Mouse (Mus musculus) stomach, postnatal 0 days (tissue): ENCODE results near the gene Ptcd1. TPM values are rescaled to one million over a fixed set of nuclear protein-coding genes. Genes with fewer than 3 reads are reported as not detected.
A peak's percentile ranks its signal among the peaks of the same experiment; 100 is the strongest.

ENCODE experiments used
- ATAC-seq: fragments of 200-750 bp; cut with Nextera tagmentation; 2 replicates; pipeline ENCODE4 v1.8.0; 2017; ENCODE audit not compliant: low FRiP score, low TSS enrichment
- DNase-seq: peaks from one replicate; pipeline ENCODE4 v3.0.0-alpha.2; 2016; ENCODE audit warnings: low spot score
- H3K27ac ChIP-seq: fragments of 300-500 bp; sonication (generic); replicated peaks from 2 replicates; pipeline ENCODE4 v1.5.1; 2014; ENCODE audit warnings: mild to moderate bottlenecking, control low read depth
- H3K27me3 ChIP-seq: fragments of 300-500 bp; sonication (generic); 2 replicates; pipeline ENCODE4 v1.6.1; 2014; ENCODE audit warnings: low read length; ENCODE audit not compliant: control insufficient read depth, insufficient read depth
- H3K36me3 ChIP-seq: fragments of 300-500 bp; sonication (generic); 2 replicates; pipeline ENCODE4 v1.6.1; 2014; ENCODE audit warnings: low read length, mixed read lengths; ENCODE audit not compliant: control insufficient read depth, insufficient read depth
- H3K4me1 ChIP-seq: fragments of 300-500 bp; sonication (generic); replicated peaks from 2 replicates; pipeline ENCODE4 v1.6.1; 2014; ENCODE audit warnings: antibody characterized with exemption; ENCODE audit not compliant: control insufficient read depth, insufficient read depth
- H3K4me2 ChIP-seq: fragments of 300-500 bp; sonication (generic); replicated peaks from 2 replicates; pipeline ENCODE4 v1.6.1; 2014; ENCODE audit warnings: low read depth, mild to moderate bottlenecking, control low read depth, moderate library complexity
- H3K4me3 ChIP-seq: fragments of 300-500 bp; sonication (generic); 2 replicates; pipeline ENCODE4 v1.5.1; 2014; ENCODE audit warnings: low read depth, low read length, control low read depth
- H3K9ac ChIP-seq: fragments of 300-500 bp; sonication (generic); 2 replicates; pipeline ENCODE4 v1.6.1; 2014; ENCODE audit warnings: mild to moderate bottlenecking, low read length, control low read depth, mixed read lengths
- H3K9me3 ChIP-seq: fragments of 300-500 bp; sonication (generic); 2 replicates; pipeline ENCODE4 v1.6.1; 2016; ENCODE audit warnings: low read length; ENCODE audit not compliant: control insufficient read depth
- CTCF ChIP-seq: IDR thresholded peaks from 2 replicates; pipeline ENCODE4 v1.5.1; 2016; ENCODE audit warnings: antibody characterized with exemption, low read depth, mild to moderate bottlenecking, moderate library complexity
- EP300 ChIP-seq: optimal IDR thresholded peaks from 2 replicates; pipeline ENCODE3; 2016; ENCODE audit warnings: antibody characterized with exemption
- WGBS: fragments of 180-500 bp; shearing (Covaris S2); extraction: QIAGEN DNeasy Blood & Tissue Kit; methylation state at CpG from one replicate; pipeline ENCODE4 v1.1.7; 2014; 5-methylcytosine and 5-hydroxymethylcytosine counted together
- polyA plus RNA-seq: library from polyadenylated mRNA; unstranded; fragments of >200 nt; fragmentation: Nextera tagmentation; extraction: Ambion mirVana; gene quantifications from 2 replicates; pipeline ENCODE4 v1.2.1, GENCODE M21; 2015

The Ptcd1 gene
- polyA plus RNA-seq, 1 experiment from 2014 or later, result 8.3 TPM

DNA sequence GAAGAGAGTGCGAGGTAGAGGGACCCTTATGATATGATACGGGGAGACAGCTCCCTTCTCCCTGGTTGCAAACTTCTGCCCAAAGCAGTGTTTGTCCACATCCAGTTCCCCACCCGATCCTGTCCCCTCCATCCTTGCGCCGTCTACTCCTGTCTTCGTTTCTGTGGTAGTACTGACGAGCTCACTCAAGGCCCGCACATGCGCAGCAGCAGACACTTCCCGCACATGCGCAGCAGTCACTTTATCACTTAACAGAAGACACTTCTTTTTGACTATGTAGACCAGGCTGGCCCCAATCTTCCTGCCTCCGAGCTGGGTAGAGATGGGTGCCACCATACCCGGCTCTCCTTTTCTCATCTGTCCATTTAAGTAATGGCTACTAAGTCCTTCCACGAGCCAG is 5.5 kb downstream of the Ptcd1 start:
- 94% methylated on average over 14 of the region's 14 CpGs for WGBS

DNA sequence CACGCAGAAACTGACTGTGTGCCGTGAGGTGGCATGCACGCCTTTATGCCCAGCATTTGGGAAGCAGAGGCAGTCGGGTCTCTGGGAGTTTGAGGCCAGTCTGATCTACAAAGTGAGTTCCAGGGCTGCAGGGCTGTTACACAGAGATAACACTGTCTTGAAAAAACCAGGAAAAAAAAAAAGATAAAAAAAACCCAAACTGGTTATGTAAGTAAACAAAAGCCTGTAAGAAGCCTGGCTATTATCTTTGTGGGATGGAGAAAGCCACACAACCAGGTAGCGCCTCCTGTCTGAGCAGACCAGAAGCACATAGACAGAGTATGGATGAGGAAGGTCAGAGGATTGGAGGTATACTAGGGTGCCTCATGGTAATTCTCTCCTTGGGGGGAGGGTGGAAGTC is 14.2 kb downstream of the Ptcd1 start:
- no peak for DNase-seq
- 92% methylated on average over 5 of the region's 5 CpGs for WGBS
- no peaks in the 10 kb centered on the region for H3K27me3 ChIP-seq
- H3K27ac ChIP-seq, result no peak overlapping the region
- no peak overlapping the region for H3K4me3 ChIP-seq
- H3K36me3 ChIP-seq, result peaks cover 32% of the 10 kb centered on the region
- no peak for TF ChIP-seq CTCF
- no peak for TF ChIP-seq EP300
- H3K9me3 ChIP-seq, result no peaks in the 10 kb centered on the region
- no peak overlapping the region for H3K4me2 ChIP-seq
- no peak for ATAC-seq
- no peaks in the 10 kb centered on the region for H3K4me1 ChIP-seq
- H3K9ac ChIP-seq, result no peak overlapping the region

More for the DNA sequence above, 5.5 kb downstream of the Ptcd1 start:
- no peaks in the 10 kb centered on the region for H3K9me3 ChIP-seq
- no peaks in the 10 kb centered on the region for H3K27me3 ChIP-seq
- H3K4me3 ChIP-seq, result no peak overlapping the region
- ATAC-seq (no peak), DNase-seq (no peak)
- no peak overlapping the region for H3K27ac ChIP-seq
- H3K4me1 ChIP-seq, result no peaks in the 10 kb centered on the region
- peaks cover 28% of the 10 kb centered on the region for H3K36me3 ChIP-seq
- no peak overlapping the region for H3K9ac ChIP-seq
- no peak for TF ChIP-seq EP300
- TF ChIP-seq CTCF, result no peak
- H3K4me2 ChIP-seq, result no peak overlapping the region

DNA sequence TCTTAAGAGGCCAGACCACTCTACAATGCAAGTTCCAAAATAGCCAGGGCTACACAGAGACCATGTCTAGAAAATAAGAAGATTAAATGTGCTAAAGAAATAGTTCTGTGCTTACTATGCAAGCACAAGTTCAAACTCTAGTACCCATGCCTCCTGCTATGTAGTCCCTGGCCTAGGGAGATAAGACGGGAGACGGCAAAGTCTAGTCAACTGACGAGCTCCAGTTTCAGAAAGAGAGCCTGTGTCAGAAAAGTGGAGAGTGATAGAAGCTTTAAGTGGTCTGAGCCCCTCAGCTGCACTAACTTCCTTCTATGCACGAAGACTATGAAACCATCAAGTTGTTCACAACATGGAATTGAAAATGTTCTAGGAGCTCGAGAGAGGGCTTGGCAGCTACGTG is 17.6 kb downstream of the Ptcd1 start:
- 87% methylated on average over 6 of the region's 6 CpGs for WGBS

DNA sequence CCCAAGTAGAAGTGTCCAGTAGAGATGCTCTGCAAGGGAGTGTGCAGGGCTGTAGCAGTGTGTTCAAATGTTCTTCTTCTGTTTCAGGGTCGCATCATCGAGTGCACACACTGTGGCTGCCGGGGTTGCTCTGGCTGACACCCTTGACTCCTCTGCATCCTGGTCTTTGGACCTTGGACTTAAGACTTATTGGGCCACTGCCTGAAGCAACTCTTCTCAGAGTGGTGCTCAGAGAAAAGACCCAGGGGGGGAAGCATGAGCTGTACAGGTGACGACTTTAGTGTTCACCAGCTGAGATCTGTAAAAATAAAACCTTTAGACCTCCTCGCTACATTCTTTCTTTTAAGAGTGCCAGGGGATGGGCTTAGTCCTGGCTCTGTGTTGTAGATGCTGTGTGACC is 19.2 kb downstream of the Ptcd1 start:
- no peak for TF ChIP-seq CTCF
- TF ChIP-seq EP300, result no peak
- Histone ChIP-seq H3K27ac (no peak overlapping the region), H3K9ac (no peak overlapping the region), H3K4me1 (no peaks in the 10 kb centered on the region), H3K9me3 (no peaks in the 10 kb centered on the region), H3K4me2 (no peak overlapping the region), H3K27me3 (no peaks in the 10 kb centered on the region), H3K4me3 (no peak overlapping the region), H3K36me3 (peaks cover 40% of the 10 kb centered on the region)
- WGBS, result 88% methylated on average over 5 of the region's 5 CpGs
- ATAC-seq, result no peak
- DNase-seq, result no peak

More for the DNA sequence above, 17.6 kb downstream of the Ptcd1 start:
- TF ChIP-seq EP300, result no peak
- TF ChIP-seq CTCF, result no peak
- Histone ChIP-seq H3K27me3 (no peaks in the 10 kb centered on the region), H3K27ac (no peak overlapping the region), H3K4me2 (no peak overlapping the region), H3K4me1 (no peaks in the 10 kb centered on the region), H3K36me3 (peaks cover 32% of the 10 kb centered on the region), H3K9me3 (no peaks in the 10 kb centered on the region), H3K9ac (no peak overlapping the region), H3K4me3 (no peak overlapping the region)
- DNase-seq, result no peak
- no peak for ATAC-seq

DNA sequence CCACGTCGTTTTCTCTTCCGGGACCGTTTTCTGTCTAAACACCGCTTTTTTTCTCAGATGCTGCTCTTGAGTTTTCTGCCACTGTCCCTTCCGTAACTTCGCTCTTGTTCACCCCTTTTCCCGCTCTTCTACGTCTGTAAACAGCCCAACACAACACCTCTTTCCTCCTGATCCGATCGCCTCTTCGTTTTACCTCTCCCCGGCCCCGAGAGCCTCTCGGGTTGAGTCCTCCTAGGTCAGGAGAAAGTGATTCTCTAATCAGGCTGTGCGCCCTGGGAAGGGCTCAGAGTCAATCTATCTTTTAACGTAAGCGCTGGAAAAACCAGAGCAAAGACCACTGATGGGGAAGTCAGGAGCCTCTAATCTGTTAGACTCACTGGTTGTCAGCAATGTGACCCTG is 26.3 kb downstream of the Ptcd1 start:
- ATAC-seq (peak; percentile 18; the same call in 1 of the 2 replicates), DNase-seq (no peak)
- H3K36me3 ChIP-seq, result peaks cover 22% of the 10 kb centered on the region

DNA sequence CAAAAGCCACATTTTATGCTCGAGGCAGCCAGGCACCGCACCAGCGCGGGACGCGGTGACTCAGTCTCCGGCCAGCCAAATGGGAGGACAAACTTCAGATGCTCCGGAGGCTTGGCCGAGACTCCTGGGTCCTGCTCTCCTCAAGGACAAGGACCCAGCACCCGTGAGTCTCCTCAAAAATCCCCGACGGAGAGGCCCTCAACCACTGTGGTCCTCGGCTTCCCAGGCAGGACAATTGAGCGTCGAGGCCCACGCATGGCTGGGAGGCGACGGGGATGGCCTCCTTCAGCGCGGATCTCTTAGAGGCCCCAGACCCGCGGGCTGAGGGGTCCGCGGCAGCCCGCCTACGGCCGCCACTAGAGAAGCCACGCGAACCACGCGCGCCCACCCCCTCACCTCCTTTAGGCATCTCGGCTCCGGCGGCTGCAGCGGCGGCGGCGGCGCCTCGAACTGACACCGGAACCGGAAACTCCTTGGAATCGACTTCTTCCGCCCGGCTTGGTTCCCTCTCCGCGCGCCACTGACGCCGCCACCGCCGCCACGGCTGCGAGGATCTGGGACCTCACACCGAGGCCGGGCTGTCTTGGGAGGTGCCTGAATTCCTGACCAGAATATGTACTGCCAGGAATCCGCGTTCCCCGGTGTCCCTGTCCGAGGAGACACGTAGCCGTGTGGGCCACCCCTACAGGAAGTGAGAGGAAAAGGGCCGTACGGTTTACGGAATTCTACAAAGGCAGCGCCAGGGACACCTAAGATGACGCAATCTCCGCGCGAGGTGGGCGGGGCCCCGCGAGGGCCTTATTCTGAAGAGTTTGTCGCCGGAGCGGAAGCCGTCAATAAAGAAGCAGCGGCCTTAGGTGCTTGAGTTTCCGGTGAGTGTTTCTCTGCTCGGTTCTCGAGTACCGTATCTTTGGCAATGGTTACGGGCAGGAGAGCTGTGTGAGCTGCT is 27.1 kb downstream of the Ptcd1 start, which contains the start of the genes Pdap1 and Bud31:
Pdap1 (minus strand) TSS at position 668 of the 949 bp plus-strand sequence.
Bud31 (plus strand) TSS at position 792 of the 949 bp plus-strand sequence.
- DNase-seq (peak; percentile 95), ATAC-seq (peak; percentile 93)
- Histone ChIP-seq H3K27ac (peak within 1 kb of the TSS; percentile 78), H3K9ac (peak within 1 kb of the TSS; percentile 88), H3K4me3 (peak within 1 kb of the TSS; percentile 87), H3K36me3 (peaks cover 22% of the 10 kb centered on the region), H3K4me2 (peak within 1 kb of the TSS; percentile 74), H3K9me3 (no peaks in the 10 kb centered on the region), H3K27me3 (no peaks in the 10 kb centered on the region), H3K4me1 (no peaks in the 10 kb centered on the region; the same call in 1 of the 2 replicates)
- peak; percentile 97 for TF ChIP-seq EP300
- no peak; the same call in 1 of the 2 replicates for TF ChIP-seq CTCF
- WGBS, result under 1% methylated on average over 84 of the region's 84 CpGs

More for the DNA sequence above, 26.3 kb downstream of the Ptcd1 start:
- H3K27ac ChIP-seq, result peak overlapping the region; percentile 78
- H3K27me3 ChIP-seq, result no peaks in the 10 kb centered on the region
- TF ChIP-seq CTCF (no peak), EP300 (no peak)
- no peaks in the 10 kb centered on the region for H3K9me3 ChIP-seq
- no peaks in the 10 kb centered on the region; the same call in 1 of the 2 replicates for H3K4me1 ChIP-seq
- peak overlapping the region; percentile 87 for H3K4me3 ChIP-seq
- peak overlapping the region; percentile 88 for H3K9ac ChIP-seq
- peak overlapping the region; percentile 74 for H3K4me2 ChIP-seq
- under 1% methylated on average over 18 of the region's 18 CpGs for WGBS
